Mouse (Mus musculus) forebrain, postnatal 0 days (tissue): ENCODE measurements around the gene Cdh5. TPM values are rescaled to one million over a fixed set of nuclear protein-coding genes. Genes with fewer than 3 reads are reported as not detected.

Experiments used
- ATAC-seq: fragments of 200-750 bp; cut with Nextera tagmentation; 2 replicates; pipeline ENCODE4 v1.8.0; 2017; ENCODE audit warnings: mild to moderate bottlenecking, moderate library complexity
- DNase-seq: peaks from one replicate; pipeline ENCODE4 v3.0.0-alpha.2; 2015
- H3K27ac ChIP-seq: fragments of 300-500 bp; sonication (generic); 2 replicates; pipeline ENCODE4 v1.5.1; 2014; ENCODE audit warnings: low read depth, mild to moderate bottlenecking, antibody characterized with exemption, low read length, moderate library complexity, mixed read lengths
- H3K27me3 ChIP-seq: fragments of 300-500 bp; sonication (generic); 2 replicates; pipeline ENCODE4 v1.6.1; 2014; ENCODE audit warnings: mild to moderate bottlenecking, low read length, mixed read lengths; ENCODE audit not compliant: insufficient read depth
- H3K36me3 ChIP-seq: fragments of 300-500 bp; sonication (generic); 2 replicates; pipeline ENCODE4 v1.6.1; 2014; ENCODE audit warnings: mild to moderate bottlenecking, moderate library complexity; ENCODE audit not compliant: insufficient read depth
- H3K4me1 ChIP-seq: fragments of 300-500 bp; sonication (generic); 2 replicates; pipeline ENCODE4 v1.6.1; 2014; ENCODE audit warnings: antibody characterized with exemption; ENCODE audit not compliant: insufficient read depth
- H3K4me2 ChIP-seq: fragments of 300-500 bp; sonication (generic); 2 replicates; pipeline ENCODE4 v1.6.1; 2014; ENCODE audit warnings: low read depth, mild to moderate bottlenecking, moderate library complexity
- H3K4me3 ChIP-seq: fragments of 300-500 bp; sonication (generic); 2 replicates; pipeline ENCODE4 v1.5.1; 2014; ENCODE audit warnings: low read depth, low read length, mixed read lengths
- H3K9ac ChIP-seq: fragments of 300-500 bp; sonication (generic); 2 replicates; pipeline ENCODE4 v1.6.1; 2014; ENCODE audit warnings: mild to moderate bottlenecking
- H3K9me3 ChIP-seq: fragments of 300-500 bp; sonication (generic); 2 replicates; pipeline ENCODE4 v1.6.1; 2016; ENCODE audit warnings: low read length
- CTCF ChIP-seq: sonication (generic); IDR thresholded peaks from 2 replicates; pipeline ENCODE4 v1.5.1; 2016; ENCODE audit warnings: antibody characterized with exemption, control low read depth, low read depth
- WGBS: fragments of 180-500 bp; shearing (Covaris S2); extraction: QIAGEN DNeasy Blood & Tissue Kit; methylation state at CpG from one replicate; pipeline ENCODE4 v1.1.7; 2014; 5-methylcytosine and 5-hydroxymethylcytosine counted together
- polyA plus RNA-seq: library from polyadenylated mRNA; unstranded; fragments of >200 nt; fragmentation: Nextera tagmentation; extraction: Ambion mirVana; gene quantifications from 2 replicates; pipeline ENCODE4 v1.2.1, GENCODE M21; 2015
- total RNA-seq: library from RNA; depleted of rRNA; stranded (reverse); fragments of >200 nt; gene quantifications from 2 replicates; pipeline ENCODE4 v1.2.3, GENCODE M21; 2014; rRNA removed

Cdh5 gene
- total RNA-seq = 10.9 and 18.1 TPM in 2 replicates
- polyA plus RNA-seq = 8.1 and 8.4 TPM in 2 replicates

- no peak for DNase-seq
- Histone ChIP-seq H3K27ac (no peak within 1 kb of the TSS), H3K4me3 (no peak within 1 kb of the TSS), H3K27me3 (no peaks in the 10 kb centered on the region), H3K9ac (0 out of 2 replicates have a peak within 1 kb of the TSS, but pooled peaks have one; percentile 18), H3K36me3 (no peaks in the 10 kb centered on the region), H3K4me1 (no peaks in the 10 kb centered on the region), H3K9me3 (no peaks in the 10 kb centered on the region), H3K4me2 (no peak within 1 kb of the TSS)
- no peak for TF ChIP-seq CTCF
- ATAC-seq = no peak
- WGBS = 71% methylated on average over 8 of the region's 8 CpGs
Observed at GRCm38 (mm10) chr8:104101415-104101814, at the start of gene Cdh5. TSS of gene Cdh5 (plus strand) at chr8:104101625.

- Histone ChIP-seq H3K9ac (no peak overlapping the region), H3K27me3 (peaks cover 5% of the 10 kb centered on the region; the same call in 1 of the 2 replicates), H3K4me1 (no peaks in the 10 kb centered on the region), H3K4me2 (no peak overlapping the region), H3K9me3 (no peaks in the 10 kb centered on the region), H3K27ac (no peak overlapping the region), H3K36me3 (no peaks in the 10 kb centered on the region), H3K4me3 (no peak overlapping the region)
- TF ChIP-seq CTCF = no peak
- 78% methylated on average over 5 of the region's 5 CpGs for WGBS
- ATAC-seq = no peak
- DNase-seq = no peak
Observed at GRCm38 (mm10) chr8:104059922-104060321, 41.5 kb upstream of the Cdh5 start.

DNA sequence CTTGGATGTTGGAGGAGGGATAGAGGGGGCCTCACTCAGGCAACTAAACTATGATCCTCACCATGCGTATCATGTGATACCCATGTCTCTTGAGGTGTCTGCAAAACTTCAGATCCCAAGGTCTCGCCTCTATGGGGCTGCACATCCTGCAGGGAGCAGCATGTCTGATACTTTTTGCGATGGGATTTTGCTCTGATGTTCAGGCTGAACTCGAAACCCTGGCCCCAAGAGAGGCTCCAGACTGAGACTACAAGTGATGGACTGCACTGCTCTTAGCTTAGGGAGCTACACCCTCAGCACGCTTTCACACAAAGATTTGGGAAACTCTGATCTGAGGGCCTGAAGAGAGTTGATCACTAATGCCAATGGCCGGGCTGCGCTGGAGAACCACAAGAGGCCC is 41.0 kb upstream of the Cdh5 start:
- Histone ChIP-seq H3K9me3 (no peaks in the 10 kb centered on the region), H3K4me2 (no peak overlapping the region), H3K27ac (no peak overlapping the region), H3K27me3 (peaks cover 5% of the 10 kb centered on the region; the same call in 1 of the 2 replicates), H3K4me1 (no peaks in the 10 kb centered on the region), H3K36me3 (no peaks in the 10 kb centered on the region), H3K9ac (no peak overlapping the region), H3K4me3 (no peak overlapping the region)
- ATAC-seq = no peak
- TF ChIP-seq CTCF = no peak
- 91% methylated on average over 7 of the region's 7 CpGs for WGBS
- DNase-seq = no peak

GRCm38 (mm10) chr8:104061048-104061988 is 40.1 kb upstream of the Cdh5 start:
- Histone ChIP-seq H3K9me3 (no peaks in the 10 kb centered on the region), H3K27ac (no peak overlapping the region), H3K9ac (no peak overlapping the region), H3K4me3 (no peak overlapping the region), H3K4me2 (no peak overlapping the region), H3K36me3 (no peaks in the 10 kb centered on the region), H3K27me3 (peaks cover 5% of the 10 kb centered on the region; the same call in 1 of the 2 replicates), H3K4me1 (no peaks in the 10 kb centered on the region)
- ATAC-seq = no peak
- TF ChIP-seq CTCF = no peak
- no peak for DNase-seq
- WGBS = 75% methylated on average over 6 of the region's 6 CpGs

- no peaks in the 10 kb centered on the region for H3K4me1 ChIP-seq
- ATAC-seq (peak; percentile 85), DNase-seq (peak; percentile 58)
- no peaks in the 10 kb centered on the region for H3K9me3 ChIP-seq
- H3K9ac ChIP-seq = no peak overlapping the region
- TF ChIP-seq CTCF = no peak
- 45% methylated on average over 15 of the region's 15 CpGs for WGBS
- no peak overlapping the region for H3K4me2 ChIP-seq
- H3K4me3 ChIP-seq = no peak overlapping the region
- H3K27me3 ChIP-seq = peaks cover 5% of the 10 kb centered on the region; the same call in 1 of the 2 replicates
- H3K36me3 ChIP-seq = no peaks in the 10 kb centered on the region
- H3K27ac ChIP-seq = no peak overlapping the region
Observed at GRCm38 (mm10) chr8:104061989-104062820, 39.2 kb upstream of the Cdh5 start.

DNA sequence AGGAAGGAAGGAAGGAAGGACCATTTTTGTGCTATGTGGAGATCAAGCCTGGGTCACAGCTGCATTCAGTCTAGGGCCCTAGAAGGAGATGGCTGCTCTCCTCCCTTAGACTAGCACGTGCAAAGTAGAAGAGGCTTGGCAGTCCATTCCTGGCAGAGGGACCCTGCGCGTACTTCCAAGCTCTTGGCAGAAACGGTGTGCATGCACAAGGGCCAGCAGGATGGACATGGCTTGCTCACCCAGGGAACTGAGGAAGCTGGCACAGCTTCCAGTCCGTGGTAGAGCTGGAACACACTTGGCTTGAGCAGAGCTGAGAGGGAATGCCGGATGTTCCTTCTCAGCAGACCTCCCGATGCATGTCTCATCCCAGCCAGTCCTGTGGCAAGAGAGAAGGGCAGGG is 36.2 kb upstream of the Cdh5 start:
- no peak overlapping the region for H3K27ac ChIP-seq
- no peaks in the 10 kb centered on the region for H3K27me3 ChIP-seq
- ATAC-seq = peak; percentile 34
- no peaks in the 10 kb centered on the region for H3K36me3 ChIP-seq
- no peak for TF ChIP-seq CTCF
- DNase-seq = no peak
- no peak overlapping the region for H3K4me3 ChIP-seq
- no peaks in the 10 kb centered on the region for H3K4me1 ChIP-seq
- H3K4me2 ChIP-seq = no peak overlapping the region
- no peak overlapping the region for H3K9ac ChIP-seq
- 66% methylated on average over 7 of the region's 7 CpGs for WGBS
- no peaks in the 10 kb centered on the region for H3K9me3 ChIP-seq
